Mouse (Mus musculus) megakaryocyte, embryonic 14.5 days (primary cell): ENCODE data around the gene Tmem252.

Source experiments
- FLI1 ChIP-seq: IDR thresholded peaks from 2 replicates; pipeline ENCODE4 v1.6.1; 2012; ENCODE audit warnings: low read length, inconsistent platforms, mixed read lengths
- GATA1 ChIP-seq: IDR thresholded peaks from 3 replicates; pipeline ENCODE4 v1.6.1; 2012; ENCODE audit warnings: mixed read lengths, low read length, inconsistent platforms, borderline replicate concordance

- TF ChIP-seq FLI1, result no peak
- TF ChIP-seq GATA1, result no peak
Observed at GRCm38 (mm10) chr19:24686411-24686810, 12.6 kb downstream of the Tmem252 start.
